Mouse (Mus musculus) B cell, adult 2 months (primary cell): Measurements from ENCODE around the gene Rabgap1.

Experiments used
- DNase-seq, 2 experiments: peaks; one replicate each; pipeline ENCODE4 v3.0.0; 2022

Rabgap1 gene

DNA sequence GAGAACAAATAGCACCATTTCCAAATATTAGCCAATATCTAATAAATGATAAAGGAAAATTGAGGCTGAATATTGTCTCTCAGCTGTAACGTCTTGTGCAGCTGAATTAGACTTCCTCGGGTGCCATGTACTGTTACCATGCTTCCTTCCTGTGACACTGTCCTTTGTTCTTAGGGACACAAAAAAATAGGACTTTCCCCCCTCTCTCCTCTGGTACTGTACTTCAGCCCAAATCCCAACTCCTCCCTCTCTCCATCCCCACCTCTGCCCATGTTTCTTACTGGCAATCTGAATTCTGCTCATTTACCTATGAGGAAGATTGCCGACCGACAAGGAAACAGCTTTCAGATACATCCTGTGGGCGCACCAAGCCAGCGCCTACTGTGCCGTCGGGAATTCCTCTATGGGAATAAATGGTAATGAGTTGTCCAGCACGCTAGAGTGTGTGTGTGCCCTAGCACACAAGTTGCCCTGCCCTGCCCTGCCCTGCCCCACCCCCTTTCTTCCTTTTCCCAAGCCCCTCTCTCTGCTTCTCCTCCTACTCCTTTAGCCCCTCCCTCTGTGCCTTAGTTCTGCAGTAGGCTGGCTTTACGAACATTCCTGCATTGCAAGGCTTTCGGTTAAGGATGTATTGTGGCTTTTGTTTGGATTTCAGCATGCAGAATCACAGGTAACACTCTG, 73.1 kb downstream of the Rabgap1 start, which contains the start of gene Gpr21:
Gpr21 (plus strand) TSS at position 303 of the 681 bp plus-strand sequence.
- no peak for DNase-seq

DNA sequence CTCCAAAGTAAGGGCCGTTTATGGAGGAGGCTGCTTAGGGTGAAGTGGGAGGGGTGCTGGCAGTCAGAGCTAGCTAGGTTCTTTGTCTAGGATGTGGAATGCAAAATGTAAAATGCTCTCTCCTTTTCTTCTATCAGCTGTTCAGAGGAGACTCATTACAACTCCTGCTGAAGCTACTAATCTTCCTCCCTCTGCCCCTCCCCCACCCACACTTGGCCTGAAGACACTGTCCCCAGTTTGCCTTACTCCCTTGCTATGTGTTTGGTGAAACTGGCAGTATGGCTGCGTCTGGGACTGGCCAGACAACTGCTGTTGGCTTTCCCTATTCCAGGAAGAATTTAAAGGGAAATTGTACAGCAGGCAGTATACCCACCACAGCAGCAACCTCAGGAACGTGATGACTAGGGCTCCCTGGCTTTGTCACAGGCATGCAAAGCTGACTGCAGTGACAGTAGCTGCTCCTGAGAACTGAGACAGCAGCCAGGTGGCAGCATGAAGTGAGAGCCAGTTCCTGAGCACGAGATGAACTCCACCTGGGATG, 73.9 kb downstream of the Rabgap1 start:
- DNase-seq: no peak

GRCm38 (mm10) chr2:37518561-37519285, 75.6 kb downstream of the Rabgap1 start:
- DNase-seq: no peak

GRCm38 (mm10) chr2:37519286-37519640, 76.2 kb downstream of the Rabgap1 start:
- no peak for DNase-seq

DNA sequence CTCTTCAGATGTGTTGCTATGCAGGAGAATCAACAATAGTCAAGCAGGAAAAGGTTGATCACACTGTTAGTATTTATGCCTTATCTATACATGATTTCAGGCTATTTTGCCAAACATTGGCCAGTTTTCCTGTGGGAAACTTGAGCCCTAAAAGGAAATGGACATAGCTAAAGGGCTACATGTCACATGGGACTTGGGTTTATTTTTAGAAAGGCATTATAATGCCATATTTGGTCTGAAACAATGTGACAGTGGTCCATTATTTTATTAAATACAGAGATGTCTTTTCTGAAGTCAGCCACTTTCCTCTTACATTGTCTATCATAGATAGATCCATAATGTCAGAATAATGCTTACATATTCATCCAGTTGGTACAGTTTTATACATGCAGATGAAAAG, 84.5 kb downstream of the Rabgap1 start:
- no peak for DNase-seq

- no peak for DNase-seq
Measured at GRCm38 (mm10) chr2:37529397-37529796, 86.3 kb downstream of the Rabgap1 start.

GRCm38 (mm10) chr2:37530766-37531165, 87.7 kb downstream of the Rabgap1 start:
- DNase-seq: no peak

- no peak for DNase-seq
Measured at GRCm38 (mm10) chr2:37531639-37532038, 88.6 kb downstream of the Rabgap1 start.

GRCm38 (mm10) chr2:37549346-37550012, 106.4 kb downstream of the Rabgap1 start:
- no peak for DNase-seq

DNA sequence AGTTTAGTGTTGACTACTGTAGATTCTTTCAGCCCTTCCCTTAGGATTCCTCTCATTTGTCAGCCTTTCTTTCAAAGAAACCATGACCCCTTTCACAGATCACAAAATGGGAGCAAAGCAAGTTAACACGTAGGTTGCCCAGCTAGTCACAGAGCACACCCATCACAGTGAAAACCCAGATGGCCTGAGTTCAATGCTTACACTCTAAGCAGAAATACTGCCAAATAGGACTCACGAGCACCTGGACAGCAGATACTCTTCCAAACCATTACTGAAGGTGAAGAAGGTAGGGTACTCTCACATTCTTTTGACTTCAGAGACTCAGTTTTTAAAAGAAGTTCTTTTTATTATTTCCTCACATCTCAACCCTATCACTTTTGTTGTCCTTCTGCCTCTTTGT, 113.3 kb downstream of the Rabgap1 start:
- no peak for DNase-seq

- DNase-seq: no peak
Measured at GRCm38 (mm10) chr2:37565579-37565978, 122.5 kb downstream of the Rabgap1 start.

DNA sequence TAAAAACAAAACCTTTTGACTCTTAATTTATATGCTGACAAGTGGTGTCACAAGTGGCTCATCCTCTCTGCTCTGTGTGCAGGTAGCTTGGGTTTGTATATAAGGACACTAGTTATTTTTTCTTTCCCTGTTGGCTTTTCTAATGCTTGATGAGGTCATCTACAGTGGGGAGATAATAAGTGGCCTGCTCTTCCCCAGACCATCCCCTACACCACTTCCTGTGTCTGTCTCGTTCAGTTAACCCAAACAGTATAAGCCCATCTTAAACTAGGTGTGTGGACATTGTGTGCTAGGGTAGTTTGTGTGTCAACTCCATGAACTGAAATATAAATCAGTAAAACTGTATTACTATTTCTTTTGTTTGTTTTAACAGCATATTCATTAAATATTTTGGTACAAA, 123.0 kb downstream of the Rabgap1 start:
- no peak for DNase-seq

DNA sequence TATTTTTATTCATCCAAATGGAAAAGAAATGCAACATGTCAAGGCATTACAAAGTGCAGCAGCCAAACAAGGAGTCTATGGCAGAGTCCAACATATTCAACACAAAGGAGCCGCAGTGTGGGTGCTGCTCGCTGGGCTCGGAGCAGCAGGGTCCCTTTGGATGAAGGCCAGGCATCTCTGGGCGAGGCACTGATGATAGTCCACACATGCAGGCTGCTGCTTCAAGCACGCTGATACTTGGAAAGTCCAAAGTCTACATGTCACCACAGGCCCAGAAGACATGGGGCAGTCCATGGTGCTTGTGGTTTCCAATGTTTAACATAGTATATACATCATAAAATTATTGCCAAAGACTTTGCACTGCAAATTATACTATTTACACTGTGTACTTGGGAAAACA, 126.8 kb downstream of the Rabgap1 start:
- DNase-seq: no peak

- no peak for DNase-seq
Measured at GRCm38 (mm10) chr2:37570703-37571102, 127.6 kb downstream of the Rabgap1 start.

- DNase-seq: no peak
Measured at GRCm38 (mm10) chr2:37572141-37572540, 129.1 kb downstream of the Rabgap1 start.

GRCm38 (mm10) chr2:37576661-37577060, 133.6 kb downstream of the Rabgap1 start:
- no peak for DNase-seq

DNA sequence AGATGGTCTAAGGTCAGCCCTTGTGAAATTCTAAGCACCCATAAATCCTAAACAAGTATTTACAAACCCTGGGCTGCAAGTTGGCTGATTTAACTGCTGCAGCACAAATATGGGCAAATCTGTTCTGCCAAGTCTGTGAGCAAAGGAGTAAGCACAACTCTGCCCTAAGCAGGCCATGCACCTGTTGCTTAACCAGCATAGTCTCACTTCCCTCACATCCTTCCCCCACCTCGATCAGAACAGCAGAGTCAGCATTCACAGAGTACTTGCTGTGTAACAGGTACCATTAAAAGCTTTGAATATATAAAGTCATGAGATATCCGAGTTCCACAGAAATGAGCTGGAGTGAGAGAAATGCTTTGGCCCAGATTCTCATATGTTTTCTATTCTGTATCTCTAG, 135.1 kb downstream of the Rabgap1 start:
- DNase-seq: no peak

GRCm38 (mm10) chr2:37587919-37588318, 144.8 kb downstream of the Rabgap1 start:
- no peak for DNase-seq
